Mouse (Mus musculus): ENCODE data around the gene Siah1a. TPM values are rescaled to one million over a fixed set of nuclear protein-coding genes. Genes with fewer than 3 reads are reported as not detected.

Siah1a gene
- total and polyA plus RNA-seq, 3 experiments, result 5.9 to 11.1 (median 8.0) TPM

- peak overlapping the region in 1 of 3 experiments; percentile 8 for H3K4me3 ChIP-seq (replicated peaks in 1 of 3; ENCODE audit: low read depth in 2 of 3, low read length in 2 of 3, poor library complexity in 1 of 3)
Observed at GRCm38 (mm10) chr8:86756948-86757733, 11.4 kb upstream of the Siah1a start.

GRCm38 (mm10) chr8:86749842-86750241 lies 4.1 kb upstream of the Siah1a start:
- no peak for DNase-seq (ENCODE audit: extremely low read depth)
- Histone ChIP-seq H3K79me2 (replicated peaks; ENCODE audit: control insufficient read depth, extremely low read depth, insufficient read depth, poor library complexity, severe bottlenecking) (peaks cover 7% of the 10 kb centered on the region), H3K9me3 (replicated peaks; ENCODE audit: low read length) (peaks cover 3% of the 10 kb centered on the region), H3K4me2 (ENCODE audit: insufficient read depth, low read depth, poor library complexity, severe bottlenecking) (no peak overlapping the region), H3K9ac (ENCODE audit: insufficient read depth, low read depth) (no peak overlapping the region), H3K27ac (ENCODE audit: insufficient read depth, low read depth) (no peak overlapping the region), H3K4me1 (ENCODE audit: control insufficient read depth in 1 of 2, insufficient read depth in 2 of 2) (peaks cover 0 to 7% of the 10 kb centered on the region in 2 experiments; a peak in 2 of 4 replicates), H3K4me3 (replicated peaks in 1 of 3; ENCODE audit: low read depth in 2 of 3, low read length in 2 of 3, poor library complexity in 1 of 3) (no peak overlapping the region), H3K27me3 (replicated peaks) (peaks cover 1% of the 10 kb centered on the region), H3K36me3 (replicated peaks in 1 of 2; ENCODE audit: control insufficient read depth in 1 of 2, insufficient read depth in 1 of 2, low read length in 1 of 2) (no peaks in the 10 kb centered on the region)
- in situ Hi-C loops (cut with MboI; ENCODE audit: low pct_ligation_motif_present, low pct_unique_long_range_greater_than_20kb, low sequenced_read_pairs), result no loop called here
- TF ChIP-seq ZNF384 (IDR thresholded peaks at IDR 0.05; ENCODE audit: low read depth, low read length) (no peak), NELFE (IDR thresholded peaks at IDR 0.05; ENCODE audit: low read depth, low read length) (no peak), ZKSCAN1 (IDR thresholded peaks at IDR 0.05; ENCODE audit: borderline replicate concordance, low read depth, low read length) (no peak), USF2 (conservative IDR thresholded peaks at IDR 0.05; ENCODE audit: low read depth, low read length) (no peak), PAX5 (IDR thresholded peaks at IDR 0.05; ENCODE audit: low read length) (no peak), MAZ (IDR thresholded peaks at IDR 0.05; ENCODE audit: low read depth, low read length) (no peak), RAD21 (IDR thresholded peaks at IDR 0.05; ENCODE audit: low read depth, low read length) (no peak), NRF1 (IDR thresholded peaks at IDR 0.05; ENCODE audit: low read depth, low read length) (no peak), CHD1 (IDR thresholded peaks at IDR 0.05; ENCODE audit: low read depth, low read length) (no peak), GABPA (IDR thresholded peaks at IDR 0.05; ENCODE audit: insufficient replicate concordance, low read depth, low read length) (no peak), ZMIZ1 (IDR thresholded peaks at IDR 0.05; ENCODE audit: low read depth, low read length) (no peak), JUN (IDR thresholded peaks at IDR 0.05; ENCODE audit: insufficient read depth, low read depth, low read length) (no peak), SMC3 (IDR thresholded peaks at IDR 0.05; ENCODE audit: low read depth, low read length) (no peak), USF1 (IDR thresholded peaks at IDR 0.05; ENCODE audit: low read depth, low read length) (no peak), ZC3H11A (IDR thresholded peaks at IDR 0.05; ENCODE audit: low read depth, low read length) (no peak), HCFC1 (IDR thresholded peaks at IDR 0.05; ENCODE audit: low read depth, low read length) (no peak)
- dilution Hi-C loops (cut with MboI; ENCODE audit: extremely low pct_ligation_motif_present, extremely low pct_unique_long_range_greater_than_20kb, low sequenced_read_pairs), result no loop called here

More at GRCm38 (mm10) chr8:86756948-86757733, 11.4 kb upstream of the Siah1a start:
- H3K27me3 ChIP-seq (replicated peaks), result no peaks in the 10 kb centered on the region
- in situ Hi-C loops (cut with MboI; ENCODE audit: low pct_ligation_motif_present, low pct_unique_long_range_greater_than_20kb, low sequenced_read_pairs) (no loop called here), dilution Hi-C loops (cut with MboI; ENCODE audit: extremely low pct_ligation_motif_present, extremely low pct_unique_long_range_greater_than_20kb, low sequenced_read_pairs) (no loop called here)
- DNase-seq (ENCODE audit: extremely low read depth), result no peak
- peaks cover 3% of the 10 kb centered on the region for H3K9me3 ChIP-seq (replicated peaks; ENCODE audit: low read length)
- peak overlapping the region; percentile 17 for H3K9ac ChIP-seq (ENCODE audit: insufficient read depth, low read depth)
- H3K79me2 ChIP-seq (replicated peaks; ENCODE audit: control insufficient read depth, extremely low read depth, insufficient read depth, poor library complexity, severe bottlenecking), result no peaks in the 10 kb centered on the region
- peaks cover 2 to 27% of the 10 kb centered on the region in 2 experiments; a peak in 3 of 4 replicates for H3K4me1 ChIP-seq (ENCODE audit: control insufficient read depth in 1 of 2, insufficient read depth in 2 of 2)
- H3K4me2 ChIP-seq (ENCODE audit: insufficient read depth, low read depth, poor library complexity, severe bottlenecking), result peak overlapping the region; percentile 50; the same call in 1 of the 2 replicates
- H3K27ac ChIP-seq (ENCODE audit: insufficient read depth, low read depth), result no peak overlapping the region
- H3K36me3 ChIP-seq (replicated peaks in 1 of 2; ENCODE audit: control insufficient read depth in 1 of 2, insufficient read depth in 1 of 2, low read length in 1 of 2), result no peaks in the 10 kb centered on the region
- no peak for TF ChIP-seq ELF1 (IDR thresholded peaks at IDR 0.05; ENCODE audit: low read depth, low read length)
- TF ChIP-seq POLR2A (IDR thresholded peaks at IDR 0.05; ENCODE audit: low read depth, low read length), result 0 out of 2 replicates have a peak, but pooled peaks have one; percentile 27

Data from CH12.LX (cell line).